Mouse (Mus musculus) liver, embryonic 15.5 days (tissue): Measurements from ENCODE around the gene Ascl1. TPM values are rescaled to one million over a fixed set of nuclear protein-coding genes. Genes with fewer than 3 reads are reported as not detected.
A peak's percentile ranks its signal among the peaks of the same experiment; 100 is the strongest.

ENCODE experiments used
- ATAC-seq: fragments of 200-750 bp; cut with Nextera tagmentation; 2 replicates; pipeline ENCODE4 v1.8.0; 2017; ENCODE audit warnings: moderate number of reproducible peaks, mild to moderate bottlenecking, moderate library complexity; ENCODE audit not compliant: insufficient read depth
- H3K27ac ChIP-seq: fragments of 300-500 bp; sonication (generic); replicated peaks from 2 replicates; pipeline ENCODE4 v1.5.1; 2015; ENCODE audit warnings: mild to moderate bottlenecking, inconsistent platforms
- H3K27me3 ChIP-seq: fragments of 300-500 bp; sonication (generic); 2 replicates; pipeline ENCODE4 v1.6.1; 2015; ENCODE audit warnings: mild to moderate bottlenecking, inconsistent platforms
- H3K36me3 ChIP-seq: fragments of 300-500 bp; sonication (generic); replicated peaks from 2 replicates; pipeline ENCODE4 v1.6.1; 2015; ENCODE audit warnings: moderate library complexity, mild to moderate bottlenecking, inconsistent platforms
- H3K4me1 ChIP-seq: fragments of 300-500 bp; sonication (generic); replicated peaks from 2 replicates; pipeline ENCODE4 v1.6.1; 2015; ENCODE audit warnings: inconsistent platforms
- H3K4me2 ChIP-seq: fragments of 300-500 bp; sonication (generic); 2 replicates; pipeline ENCODE4 v1.6.1; 2015; ENCODE audit warnings: moderate library complexity, mild to moderate bottlenecking, inconsistent platforms
- H3K4me3 ChIP-seq: fragments of 300-500 bp; sonication (generic); replicated peaks from 2 replicates; pipeline ENCODE4 v1.5.1; 2015; ENCODE audit warnings: mild to moderate bottlenecking, inconsistent platforms
- H3K9ac ChIP-seq: fragments of 300-500 bp; sonication (generic); 2 replicates; pipeline ENCODE4 v1.6.1; 2015; ENCODE audit warnings: moderate library complexity, mild to moderate bottlenecking, inconsistent platforms
- H3K9me3 ChIP-seq: fragments of 300-500 bp; sonication (generic); replicated peaks from 2 replicates; pipeline ENCODE4 v1.6.1; 2016; ENCODE audit warnings: inconsistent platforms
- WGBS: fragments of 180-500 bp; shearing (Covaris S2); methylation state at CpG from one replicate; pipeline ENCODE4 v1.1.7; 2015; ENCODE audit warnings: mixed read lengths; ENCODE audit not compliant: insufficient replicate concordance; 5-methylcytosine and 5-hydroxymethylcytosine counted together
- polyA plus RNA-seq: library from polyadenylated mRNA; unstranded; fragments of >200 nt; fragmentation: Nextera tagmentation; extraction: Ambion mirVana; gene quantifications from 2 replicates; pipeline ENCODE4 v1.2.1, GENCODE M21; 2015

Ascl1 gene
- polyA plus RNA-seq, 1 experiment from 2014 or later = 0.03 TPM

GRCm38 (mm10) chr10:87497056-87497455, 3.6 kb upstream of the Ascl1 start:
- WGBS = 59% methylated on average over 2 of the region's 2 CpGs
- H3K36me3 ChIP-seq = no peaks in the 10 kb centered on the region
- no peak overlapping the region for H3K4me2 ChIP-seq
- no peaks in the 10 kb centered on the region for H3K4me1 ChIP-seq
- ATAC-seq = no peak
- H3K27me3 ChIP-seq = peaks cover 70% of the 10 kb centered on the region
- no peaks in the 10 kb centered on the region for H3K9me3 ChIP-seq
- H3K27ac ChIP-seq = no peak overlapping the region
- no peak overlapping the region for H3K9ac ChIP-seq
- no peak overlapping the region for H3K4me3 ChIP-seq

- Histone ChIP-seq H3K36me3 (no peaks in the 10 kb centered on the region), H3K4me1 (no peaks in the 10 kb centered on the region), H3K27ac (no peak overlapping the region), H3K9me3 (no peaks in the 10 kb centered on the region), H3K4me2 (no peak overlapping the region), H3K9ac (no peak overlapping the region), H3K27me3 (peaks cover 74% of the 10 kb centered on the region), H3K4me3 (no peak overlapping the region)
- no peak for ATAC-seq
- WGBS = 2% methylated on average over 18 of the region's 18 CpGs
Measured at GRCm38 (mm10) chr10:87494596-87494995, 1.1 kb upstream of the Ascl1 start.

- WGBS = 0% methylated on average over 4 of the region's 4 CpGs
- Histone ChIP-seq H3K9me3 (no peaks in the 10 kb centered on the region), H3K4me3 (no peak overlapping the region), H3K4me1 (no peaks in the 10 kb centered on the region), H3K9ac (no peak overlapping the region), H3K4me2 (0 out of 2 replicates have a peak overlapping the region, but pooled peaks have one; percentile 63), H3K27ac (no peak overlapping the region), H3K27me3 (peaks cover 78% of the 10 kb centered on the region), H3K36me3 (no peaks in the 10 kb centered on the region)
- no peak for ATAC-seq
Measured at GRCm38 (mm10) chr10:87494176-87494575, 716 bp upstream of the Ascl1 start.

DNA sequence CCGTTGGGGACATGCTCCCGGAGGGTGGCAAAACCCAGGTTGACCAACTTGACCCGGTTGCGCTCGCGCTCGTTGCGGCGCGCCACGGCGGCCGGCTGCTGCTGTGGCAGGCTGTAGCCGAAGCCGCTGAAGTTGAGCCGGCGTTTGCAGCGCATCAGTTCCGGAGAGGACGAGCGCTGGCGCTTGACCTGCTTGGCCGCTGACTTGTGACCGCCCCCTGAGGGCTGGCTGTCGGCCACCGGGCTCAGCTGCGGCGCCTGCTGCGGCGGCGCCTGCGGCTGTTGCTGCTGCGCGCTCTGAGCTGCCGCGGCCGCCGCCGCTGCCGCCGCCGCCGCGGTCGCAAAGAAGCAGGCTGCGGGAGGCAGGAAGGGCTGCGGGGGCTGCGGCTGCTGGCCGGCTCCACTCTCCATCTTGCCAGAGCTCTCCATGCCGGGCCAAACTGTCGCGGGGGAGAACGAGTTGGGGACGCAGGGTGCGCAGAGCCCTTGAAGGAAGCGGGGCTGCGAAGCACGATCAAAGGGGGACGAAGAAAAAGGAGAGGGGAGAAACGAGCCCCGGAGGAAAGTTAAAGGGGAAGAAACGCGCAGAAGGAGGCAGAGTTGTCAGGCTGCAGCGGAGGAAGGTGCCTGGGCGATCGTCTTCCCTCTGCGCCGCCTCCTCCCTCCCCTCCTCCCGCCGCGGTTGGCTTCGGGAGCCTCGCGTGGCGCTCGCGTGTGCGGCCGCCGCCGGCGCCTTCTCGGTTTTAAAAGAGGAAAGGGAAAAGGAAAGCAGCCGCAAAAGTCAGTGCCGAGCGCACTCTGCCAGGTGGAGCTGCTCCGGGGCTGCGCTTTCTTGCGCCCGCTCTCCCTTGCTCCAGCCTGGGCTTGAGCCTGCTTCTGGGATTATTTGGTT, 554 bp downstream of the Ascl1 start:
- H3K27ac ChIP-seq = no peak overlapping the region
- no peak overlapping the region for H3K9ac ChIP-seq
- peak overlapping the region; percentile 42 for H3K4me3 ChIP-seq
- no peaks in the 10 kb centered on the region for H3K9me3 ChIP-seq
- WGBS = 1% methylated on average over 90 of the region's 90 CpGs
- H3K4me2 ChIP-seq = peak overlapping the region; percentile 63
- H3K4me1 ChIP-seq = no peaks in the 10 kb centered on the region
- H3K36me3 ChIP-seq = no peaks in the 10 kb centered on the region
- peaks cover 87% of the 10 kb centered on the region for H3K27me3 ChIP-seq
- no peak for ATAC-seq

- H3K4me1 ChIP-seq = no peaks in the 10 kb centered on the region
- H3K9me3 ChIP-seq = no peaks in the 10 kb centered on the region
- no peak for ATAC-seq
- H3K9ac ChIP-seq = no peak overlapping the region
- no peaks in the 10 kb centered on the region for H3K36me3 ChIP-seq
- peak overlapping the region; percentile 63 for H3K4me2 ChIP-seq
- H3K4me3 ChIP-seq = peak overlapping the region; percentile 42
- peaks cover 92% of the 10 kb centered on the region for H3K27me3 ChIP-seq
- H3K27ac ChIP-seq = no peak overlapping the region
- WGBS = under 1% methylated on average over 26 of the region's 26 CpGs
Measured at GRCm38 (mm10) chr10:87492332-87492660, 1.2 kb downstream of the Ascl1 start.

- Histone ChIP-seq H3K4me3 (no peak overlapping the region), H3K36me3 (no peaks in the 10 kb centered on the region), H3K9ac (no peak overlapping the region), H3K4me2 (no peak overlapping the region), H3K27ac (no peak overlapping the region), H3K9me3 (no peaks in the 10 kb centered on the region), H3K4me1 (no peaks in the 10 kb centered on the region), H3K27me3 (peaks cover 95% of the 10 kb centered on the region)
- ATAC-seq = no peak
- WGBS = 4% methylated on average over 11 of the region's 11 CpGs
Measured at GRCm38 (mm10) chr10:87491485-87492040, 1.9 kb downstream of the Ascl1 start.

DNA sequence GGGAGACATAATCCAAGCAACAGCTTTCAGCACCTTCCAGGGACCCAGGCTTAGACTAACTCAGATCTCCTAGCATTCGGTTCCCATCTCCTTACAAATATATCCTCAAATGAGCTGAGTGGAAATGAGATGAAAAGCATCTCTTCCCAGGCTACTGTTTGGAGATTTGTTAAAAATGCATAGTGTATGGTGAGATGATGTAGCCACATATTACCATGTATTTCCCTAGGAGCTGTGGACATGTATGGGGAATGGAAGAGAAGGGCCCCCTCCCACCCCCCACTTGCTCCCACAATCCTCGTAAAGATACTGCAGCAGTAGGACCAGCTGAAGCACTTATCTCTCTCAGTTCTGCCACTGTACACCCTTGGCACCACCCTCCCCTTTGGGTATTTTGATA, 3.1 kb downstream of the Ascl1 start:
- no peaks in the 10 kb centered on the region for H3K4me1 ChIP-seq
- H3K9me3 ChIP-seq = no peaks in the 10 kb centered on the region
- no peak for ATAC-seq
- H3K36me3 ChIP-seq = no peaks in the 10 kb centered on the region
- H3K27me3 ChIP-seq = peaks cover 98% of the 10 kb centered on the region
- H3K4me2 ChIP-seq = no peak overlapping the region
- WGBS = 6% methylated on average over 2 of the region's 2 CpGs
- H3K27ac ChIP-seq = no peak overlapping the region
- no peak overlapping the region for H3K4me3 ChIP-seq
- H3K9ac ChIP-seq = no peak overlapping the region

GRCm38 (mm10) chr10:87489246-87490009, 4.0 kb downstream of the Ascl1 start:
- peaks cover 98% of the 10 kb centered on the region for H3K27me3 ChIP-seq
- no peak overlapping the region for H3K4me3 ChIP-seq
- no peak overlapping the region for H3K27ac ChIP-seq
- H3K4me1 ChIP-seq = no peaks in the 10 kb centered on the region
- H3K4me2 ChIP-seq = no peak overlapping the region
- no peak overlapping the region for H3K9ac ChIP-seq
- H3K9me3 ChIP-seq = no peaks in the 10 kb centered on the region
- 4% methylated on average over 18 of the region's 18 CpGs for WGBS
- no peak for ATAC-seq
- H3K36me3 ChIP-seq = no peaks in the 10 kb centered on the region

DNA sequence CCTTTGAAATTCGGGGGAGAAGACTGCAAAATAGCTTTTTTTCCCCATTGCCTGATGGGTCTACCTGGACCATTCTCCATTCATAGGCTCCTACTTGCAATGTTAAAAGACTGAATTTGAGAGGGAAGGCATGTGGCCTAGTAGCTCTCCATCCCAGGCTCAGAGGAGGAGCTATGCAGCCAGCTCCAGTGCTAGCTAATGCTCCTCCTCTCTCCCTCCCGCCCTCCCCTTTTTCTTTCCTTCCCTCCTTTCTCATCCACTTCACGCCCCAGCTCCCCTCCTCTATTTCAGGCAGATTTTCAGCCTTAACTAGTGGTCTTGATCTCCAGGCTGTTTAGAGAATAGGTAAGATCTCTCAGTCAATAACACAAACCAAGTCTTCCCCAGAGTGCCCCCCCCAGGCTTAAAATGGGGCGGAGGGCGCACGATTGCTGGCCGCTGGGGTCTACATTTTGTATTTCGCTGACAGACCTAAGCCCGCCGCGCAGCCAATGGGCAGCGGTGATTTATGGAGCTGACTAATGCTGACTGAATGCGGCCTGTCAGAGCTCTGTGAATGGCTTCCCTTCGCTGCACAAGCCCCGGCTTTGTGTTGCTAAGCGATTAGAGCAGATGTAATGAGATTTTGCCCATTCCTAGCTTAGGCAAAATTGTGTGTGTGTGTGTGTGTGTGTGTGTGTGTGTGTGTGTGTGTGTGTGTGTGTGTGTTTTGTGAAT, 4.9 kb downstream of the Ascl1 start:
- Histone ChIP-seq H3K4me3 (no peak overlapping the region), H3K27me3 (peaks cover 93% of the 10 kb centered on the region), H3K4me2 (no peak overlapping the region), H3K9ac (no peak overlapping the region), H3K9me3 (no peaks in the 10 kb centered on the region), H3K36me3 (no peaks in the 10 kb centered on the region), H3K4me1 (no peaks in the 10 kb centered on the region), H3K27ac (no peak overlapping the region)
- no peak for ATAC-seq
- WGBS = 3% methylated on average over 16 of the region's 16 CpGs

DNA sequence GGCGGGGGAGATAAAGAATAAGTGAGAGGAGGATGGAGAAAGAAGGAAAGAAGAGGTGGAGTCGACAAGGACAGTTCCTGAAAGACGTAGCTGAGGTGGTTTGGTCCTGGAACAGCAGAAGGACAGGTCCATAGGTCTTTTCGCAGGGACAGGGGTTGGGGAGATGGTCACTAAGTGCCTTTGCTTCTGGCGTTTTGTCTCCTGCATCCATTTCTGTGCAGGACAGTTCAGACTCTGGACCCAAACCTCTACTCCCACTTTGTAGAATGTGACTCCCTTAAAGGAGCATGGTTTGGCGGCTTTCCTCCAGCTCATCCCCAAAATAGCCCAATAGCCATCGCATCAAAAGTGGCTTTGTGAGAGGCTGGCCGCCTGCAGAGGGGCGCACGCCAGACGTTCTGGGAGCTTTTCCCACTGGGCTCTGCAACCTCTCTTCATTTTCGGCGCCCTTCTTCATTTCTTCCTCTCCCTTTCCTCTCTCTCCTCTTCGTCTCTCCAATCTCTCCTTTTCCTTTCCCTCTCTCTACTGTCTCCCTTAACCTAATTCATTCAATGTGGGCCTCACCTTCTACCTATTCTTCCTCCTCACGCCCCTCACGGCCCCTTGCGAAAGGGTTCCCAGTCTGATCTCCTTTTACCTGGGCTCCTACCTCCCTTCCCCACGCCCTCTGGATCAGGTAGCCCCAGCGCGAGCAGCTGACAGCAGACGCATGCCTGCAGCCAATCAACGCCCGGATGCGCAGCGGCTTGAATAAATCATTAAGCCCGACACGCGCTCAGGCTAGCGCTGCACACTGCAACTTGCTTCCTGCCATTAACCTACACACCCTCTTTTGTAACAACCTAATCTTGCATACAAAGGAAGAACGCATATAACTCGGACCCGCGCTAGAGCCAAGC, 7.5 kb downstream of the Ascl1 start:
- Histone ChIP-seq H3K4me2 (no peak overlapping the region), H3K4me3 (no peak overlapping the region), H3K9ac (no peak overlapping the region), H3K36me3 (no peaks in the 10 kb centered on the region), H3K27ac (no peak overlapping the region), H3K27me3 (peaks cover 71% of the 10 kb centered on the region), H3K9me3 (no peaks in the 10 kb centered on the region), H3K4me1 (no peaks in the 10 kb centered on the region)
- 2% methylated on average over 33 of the region's 33 CpGs for WGBS
- ATAC-seq = no peak
